Mouse (Mus musculus) embryonic facial prominence, embryonic 11.5 days (tissue): ENCODE results near the gene Synj2. TPM values are rescaled to one million over a fixed set of nuclear protein-coding genes. Genes with fewer than 3 reads are reported as not detected.
A peak's percentile ranks its signal among the peaks of the same experiment; 100 is the strongest.

Experiments used
- ATAC-seq: fragments of 200-750 bp; cut with Nextera tagmentation; replicated peaks from 2 replicates; pipeline ENCODE4 v1.8.0; 2017; ENCODE audit warnings: low read depth; ENCODE audit not compliant: insufficient number of reproducible peaks, low FRiP score, low TSS enrichment
- DNase-seq: peaks from one replicate; pipeline ENCODE4 v3.0.0-alpha.2; 2015; ENCODE audit warnings: low spot score
- H3K27ac ChIP-seq: fragments of 300-500 bp; sonication (generic); replicated peaks from 2 replicates; pipeline ENCODE4 v1.5.1; 2014; ENCODE audit warnings: mild to moderate bottlenecking, low read depth, low read length, control low read depth
- H3K27me3 ChIP-seq: fragments of 300-500 bp; sonication (generic); 2 replicates; pipeline ENCODE4 v1.6.1; 2014; ENCODE audit warnings: mild to moderate bottlenecking, low read length, moderate library complexity, mixed read lengths; ENCODE audit not compliant: control insufficient read depth, insufficient read depth
- H3K36me3 ChIP-seq: fragments of 300-500 bp; sonication (generic); replicated peaks from 2 replicates; pipeline ENCODE4 v1.6.1; 2014; ENCODE audit warnings: low read depth, mild to moderate bottlenecking, low read length, moderate library complexity, mixed read lengths; ENCODE audit not compliant: control insufficient read depth, insufficient read depth
- H3K4me1 ChIP-seq: fragments of 300-500 bp; sonication (generic); 2 replicates; pipeline ENCODE4 v1.6.1; 2014; ENCODE audit warnings: low read length, mixed read lengths; ENCODE audit not compliant: control insufficient read depth, insufficient read depth
- H3K4me2 ChIP-seq: fragments of 300-500 bp; sonication (generic); 2 replicates; pipeline ENCODE4 v1.6.1; 2014; ENCODE audit warnings: low read depth, mild to moderate bottlenecking, control low read depth, low read length, moderate library complexity
- H3K4me3 ChIP-seq: fragments of 300-500 bp; sonication (generic); 2 replicates; pipeline ENCODE4 v1.5.1; 2014; ENCODE audit warnings: low read depth, low read length, control low read depth
- H3K9ac ChIP-seq: fragments of 300-500 bp; sonication (generic); replicated peaks from 2 replicates; pipeline ENCODE4 v1.6.1; 2014; ENCODE audit warnings: mild to moderate bottlenecking, control low read depth, low read length
- H3K9me3 ChIP-seq: fragments of 300-500 bp; sonication (generic); replicated peaks from 2 replicates; pipeline ENCODE4 v1.6.1; 2016; ENCODE audit warnings: mild to moderate bottlenecking, low read length, inconsistent platforms, mixed read lengths; ENCODE audit not compliant: control insufficient read depth
- WGBS: fragments of 180-500 bp; shearing (Covaris S2); extraction: QIAGEN DNeasy Blood & Tissue Kit; methylation state at CpG from one replicate; pipeline ENCODE4 v1.1.7; 2014; 5-methylcytosine and 5-hydroxymethylcytosine counted together
- polyA plus RNA-seq: library from polyadenylated mRNA; unstranded; fragments of >200 nt; fragmentation: Nextera tagmentation; extraction: Ambion mirVana; gene quantifications from 2 replicates; pipeline ENCODE4 v1.2.1, GENCODE M21; 2014

Gene Synj2
- polyA plus RNA-seq, 1 experiment from 2014 or later: 2.0 TPM

DNA sequence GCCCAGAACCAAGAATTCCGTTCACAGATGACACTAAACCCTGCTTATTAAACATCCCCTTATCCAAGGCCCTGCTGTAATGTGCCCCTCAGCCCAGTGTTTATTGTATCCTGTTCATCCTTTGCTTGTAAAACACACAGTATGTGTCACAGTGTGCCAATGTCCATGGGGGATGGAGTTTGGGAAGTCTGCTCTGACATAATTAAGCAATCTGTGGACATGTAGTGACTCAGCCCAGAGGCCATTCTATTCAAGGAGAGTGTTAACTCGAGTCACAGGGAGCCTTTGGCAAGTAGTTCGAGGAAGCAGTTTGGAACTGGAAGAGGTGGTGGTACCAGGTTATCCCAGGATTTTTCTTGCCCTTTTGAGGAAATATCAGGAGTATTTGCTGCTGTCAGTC, 16.0 kb downstream of the Synj2 start:
- DNase-seq: no peak
- Histone ChIP-seq H3K9me3 (no peaks in the 10 kb centered on the region), H3K27ac (no peak overlapping the region), H3K4me1 (no peaks in the 10 kb centered on the region; the same call in 1 of the 2 replicates), H3K27me3 (no peaks in the 10 kb centered on the region), H3K4me2 (no peak overlapping the region), H3K9ac (no peak overlapping the region), H3K36me3 (no peaks in the 10 kb centered on the region), H3K4me3 (no peak overlapping the region)
- 70% methylated on average over 3 of the region's 3 CpGs for WGBS
- no peak for ATAC-seq

- no peak overlapping the region for H3K4me2 ChIP-seq
- no peak for DNase-seq
- H3K4me3 ChIP-seq: no peak overlapping the region
- ATAC-seq: no peak
- H3K27ac ChIP-seq: no peak overlapping the region
- 90% methylated on average over 5 of the region's 5 CpGs for WGBS
- H3K36me3 ChIP-seq: no peaks in the 10 kb centered on the region
- H3K4me1 ChIP-seq: no peaks in the 10 kb centered on the region; the same call in 1 of the 2 replicates
- no peaks in the 10 kb centered on the region for H3K9me3 ChIP-seq
- no peaks in the 10 kb centered on the region for H3K27me3 ChIP-seq
- no peak overlapping the region for H3K9ac ChIP-seq
These were observed 17.1 kb downstream of the Synj2 start for GRCm38 (mm10) chr17:5958229-5958628.

- WGBS: 85% methylated on average over 10 of the region's 10 CpGs
- Histone ChIP-seq H3K27ac (no peak overlapping the region), H3K9ac (no peak overlapping the region), H3K36me3 (no peaks in the 10 kb centered on the region), H3K9me3 (no peaks in the 10 kb centered on the region), H3K4me2 (no peak overlapping the region), H3K4me3 (no peak overlapping the region), H3K27me3 (no peaks in the 10 kb centered on the region), H3K4me1 (no peaks in the 10 kb centered on the region; the same call in 1 of the 2 replicates)
- ATAC-seq (no peak), DNase-seq (no peak)
These were observed 17.6 kb downstream of the Synj2 start for GRCm38 (mm10) chr17:5958636-5959035.

GRCm38 (mm10) chr17:5959096-5959495, 18.0 kb downstream of the Synj2 start:
- peak; percentile 40 for DNase-seq
- WGBS: 68% methylated on average over 7 of the region's 7 CpGs
- H3K27ac ChIP-seq: no peak overlapping the region
- no peaks in the 10 kb centered on the region for H3K27me3 ChIP-seq
- ATAC-seq: no peak
- H3K4me1 ChIP-seq: no peaks in the 10 kb centered on the region; the same call in 1 of the 2 replicates
- no peaks in the 10 kb centered on the region for H3K9me3 ChIP-seq
- no peak overlapping the region for H3K4me2 ChIP-seq
- no peak overlapping the region for H3K4me3 ChIP-seq
- H3K36me3 ChIP-seq: no peaks in the 10 kb centered on the region
- H3K9ac ChIP-seq: no peak overlapping the region

- Histone ChIP-seq H3K27me3 (no peaks in the 10 kb centered on the region), H3K4me3 (no peak overlapping the region), H3K9ac (peak overlapping the region; percentile 6; the same call in 1 of the 2 replicates), H3K4me1 (no peaks in the 10 kb centered on the region; the same call in 1 of the 2 replicates), H3K9me3 (no peaks in the 10 kb centered on the region), H3K4me2 (no peak overlapping the region), H3K36me3 (no peaks in the 10 kb centered on the region), H3K27ac (no peak overlapping the region)
- peak; percentile 35 for DNase-seq
- 51% methylated on average over 9 of the region's 9 CpGs for WGBS
- no peak for ATAC-seq
These were observed 18.7 kb downstream of the Synj2 start for GRCm38 (mm10) chr17:5959802-5960201.

DNA sequence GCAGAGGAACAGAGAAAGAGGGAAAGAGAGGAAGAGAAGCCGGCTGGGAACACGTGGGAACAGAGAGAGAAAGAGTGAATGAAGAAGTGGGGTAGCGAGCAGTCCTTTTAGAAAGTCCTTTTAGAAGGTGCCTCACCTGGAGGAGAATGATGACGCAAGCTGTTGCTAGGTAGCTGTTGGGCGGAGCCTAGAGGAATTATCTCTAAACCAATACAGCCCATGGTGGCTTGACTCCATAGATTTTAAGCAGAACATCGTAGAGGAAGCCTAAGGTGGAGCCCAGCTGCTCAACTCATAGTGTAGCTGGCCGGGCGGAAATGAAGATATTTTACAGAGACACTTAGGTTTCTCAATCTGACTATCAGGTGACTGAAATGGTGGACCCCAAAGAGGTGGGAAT, 22.7 kb downstream of the Synj2 start:
- H3K9me3 ChIP-seq: no peaks in the 10 kb centered on the region
- no peak for ATAC-seq
- 91% methylated on average over 8 of the region's 8 CpGs for WGBS

DNA sequence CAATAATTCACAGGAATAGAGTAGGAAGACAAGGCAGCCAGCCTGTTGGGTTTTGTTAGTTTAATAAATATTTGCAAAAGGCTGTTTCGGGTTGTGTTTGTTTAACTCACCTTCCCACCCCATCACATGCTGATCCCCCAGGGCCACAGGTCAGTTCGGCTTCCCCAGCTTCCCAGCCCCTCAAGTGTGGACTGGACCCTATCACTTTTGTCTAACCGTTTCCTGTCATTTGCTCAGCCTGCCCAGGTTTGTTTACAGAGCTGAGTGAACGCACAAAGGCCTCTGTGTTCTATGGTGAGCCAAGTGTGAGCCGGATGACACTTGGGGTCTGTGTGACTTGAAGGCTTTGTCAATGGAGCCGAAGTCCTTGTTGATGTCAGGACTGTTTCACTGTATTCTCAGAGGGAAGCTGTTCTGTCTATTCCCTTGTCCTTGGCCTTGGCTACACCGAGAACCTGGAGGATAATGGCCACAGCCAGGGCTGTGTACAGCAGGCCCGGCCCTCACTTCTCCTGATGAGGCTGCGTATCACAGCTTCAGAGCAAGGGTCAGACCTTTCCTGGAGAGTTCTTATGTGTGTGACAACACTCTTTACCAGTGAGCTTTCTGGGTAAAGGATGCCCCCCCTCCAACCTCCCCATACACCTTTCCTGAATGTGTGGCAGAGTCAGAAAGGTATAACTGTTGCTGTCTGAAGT, 24.2 kb downstream of the Synj2 start:
- H3K9ac ChIP-seq: no peak overlapping the region
- H3K27ac ChIP-seq: no peak overlapping the region
- no peaks in the 10 kb centered on the region for H3K9me3 ChIP-seq
- H3K27me3 ChIP-seq: no peaks in the 10 kb centered on the region
- no peak overlapping the region for H3K4me3 ChIP-seq
- H3K4me1 ChIP-seq: no peaks in the 10 kb centered on the region; the same call in 1 of the 2 replicates
- H3K36me3 ChIP-seq: no peaks in the 10 kb centered on the region
- no peak for DNase-seq
- WGBS: 25% methylated on average over 9 of the region's 9 CpGs
- no peak for ATAC-seq
- H3K4me2 ChIP-seq: no peak overlapping the region

More for the DNA sequence above, 22.7 kb downstream of the Synj2 start:
- Histone ChIP-seq H3K36me3 (no peaks in the 10 kb centered on the region), H3K27ac (no peak overlapping the region), H3K9ac (no peak overlapping the region), H3K27me3 (no peaks in the 10 kb centered on the region), H3K4me1 (no peaks in the 10 kb centered on the region; the same call in 1 of the 2 replicates), H3K4me2 (no peak overlapping the region), H3K4me3 (no peak overlapping the region)
- DNase-seq: no peak

GRCm38 (mm10) chr17:5966706-5967105, 25.6 kb downstream of the Synj2 start:
- Histone ChIP-seq H3K9me3 (no peaks in the 10 kb centered on the region), H3K27me3 (no peaks in the 10 kb centered on the region), H3K27ac (no peak overlapping the region), H3K4me2 (no peak overlapping the region), H3K4me1 (no peaks in the 10 kb centered on the region), H3K4me3 (no peak overlapping the region), H3K9ac (no peak overlapping the region), H3K36me3 (no peaks in the 10 kb centered on the region)
- ATAC-seq (no peak), DNase-seq (no peak)
- 76% methylated on average over 5 of the region's 5 CpGs for WGBS
